Mouse (Mus musculus): ENCODE data around the gene Mrpl10. TPM values are rescaled to one million over a fixed set of nuclear protein-coding genes. Genes with fewer than 3 reads are reported as not detected.

The Mrpl10 gene
- polyA plus RNA-seq, 1 experiment from 2014 or later, result 71.0 TPM

GRCm38 (mm10) chr11:97038881-97039280, 2.5 kb upstream of the Mrpl10 start:
- Histone ChIP-seq H3K4me3 (ENCODE audit: low read depth, low read length) (no peak overlapping the region), H3K4me2 (no peak overlapping the region), H3K27me3 (ENCODE audit: control insufficient read depth, insufficient read depth, low read length) (no peaks in the 10 kb centered on the region), H3K27ac (ENCODE audit: low read depth, low read length) (no peak overlapping the region), H3K4me1 (ENCODE audit: control insufficient read depth, insufficient read depth, low read length) (peaks cover 10% of the 10 kb centered on the region; the same call in 1 of the 2 replicates), H3K9ac (ENCODE audit: low read length) (no peak overlapping the region), H3K36me3 (ENCODE audit: control insufficient read depth, insufficient read depth, low read length) (no peaks in the 10 kb centered on the region), H3K9me3 (ENCODE audit: control insufficient read depth, low read length) (no peaks in the 10 kb centered on the region)
- peak; percentile 59 for DNase-seq (ENCODE audit: low spot score, missing footprints)
- WGBS, result 73% methylated on average over 7 of the region's 7 CpGs
- no peak for ATAC-seq (ENCODE audit: low FRiP score)

- DNase-seq (ENCODE audit: low spot score, missing footprints) (peak; percentile 69), ATAC-seq (ENCODE audit: low FRiP score) (no peak)
- Histone ChIP-seq H3K27me3 (ENCODE audit: control insufficient read depth, insufficient read depth, low read length) (no peaks in the 10 kb centered on the region), H3K36me3 (ENCODE audit: control insufficient read depth, insufficient read depth, low read length) (0 out of 2 replicates have a peak, but pooled peaks cover 2% of the 10 kb centered on the region), H3K9ac (ENCODE audit: low read length) (no peak overlapping the region), H3K4me3 (ENCODE audit: low read depth, low read length) (peak overlapping the region; percentile 82), H3K4me1 (ENCODE audit: control insufficient read depth, insufficient read depth, low read length) (peaks cover 10% of the 10 kb centered on the region; the same call in 1 of the 2 replicates), H3K27ac (ENCODE audit: low read depth, low read length) (no peak overlapping the region), H3K9me3 (ENCODE audit: control insufficient read depth, low read length) (no peaks in the 10 kb centered on the region), H3K4me2 (peak overlapping the region; percentile 65)
- 55% methylated on average over 12 of the region's 12 CpGs for WGBS
Measured at GRCm38 (mm10) chr11:97040301-97041021, 899 bp upstream of the Mrpl10 start.

- Histone ChIP-seq H3K27ac (ENCODE audit: low read depth, low read length) (no peak overlapping the region), H3K27me3 (ENCODE audit: control insufficient read depth, insufficient read depth, low read length) (no peaks in the 10 kb centered on the region), H3K9ac (ENCODE audit: low read length) (no peak overlapping the region), H3K4me3 (ENCODE audit: low read depth, low read length) (no peak overlapping the region), H3K9me3 (ENCODE audit: control insufficient read depth, low read length) (no peaks in the 10 kb centered on the region), H3K4me2 (no peak overlapping the region), H3K36me3 (ENCODE audit: control insufficient read depth, insufficient read depth, low read length) (peaks cover 10% of the 10 kb centered on the region; the same call in 1 of the 2 replicates), H3K4me1 (ENCODE audit: control insufficient read depth, insufficient read depth, low read length) (peaks cover 10% of the 10 kb centered on the region; the same call in 1 of the 2 replicates)
- ATAC-seq (ENCODE audit: low FRiP score), result no peak
- WGBS, result 97% methylated on average over 8 of the region's 8 CpGs
- DNase-seq (ENCODE audit: low spot score, missing footprints), result no peak
Measured at GRCm38 (mm10) chr11:97044902-97045301, 3.5 kb downstream of the Mrpl10 start.

- H3K36me3 ChIP-seq (ENCODE audit: control insufficient read depth, insufficient read depth, low read length), result peaks cover 10% of the 10 kb centered on the region; the same call in 1 of the 2 replicates
- ATAC-seq (ENCODE audit: low FRiP score) (no peak), DNase-seq (ENCODE audit: low spot score, missing footprints) (no peak)
- no peak overlapping the region for H3K27ac ChIP-seq (ENCODE audit: low read depth, low read length)
- 80% methylated on average over 7 of the region's 7 CpGs for WGBS
- no peak overlapping the region for H3K4me2 ChIP-seq
- H3K4me1 ChIP-seq (ENCODE audit: control insufficient read depth, insufficient read depth, low read length), result peaks cover 7% of the 10 kb centered on the region; the same call in 1 of the 2 replicates
- H3K27me3 ChIP-seq (ENCODE audit: control insufficient read depth, insufficient read depth, low read length), result no peaks in the 10 kb centered on the region
- no peak overlapping the region for H3K4me3 ChIP-seq (ENCODE audit: low read depth, low read length)
- no peak overlapping the region for H3K9ac ChIP-seq (ENCODE audit: low read length)
- no peaks in the 10 kb centered on the region for H3K9me3 ChIP-seq (ENCODE audit: control insufficient read depth, low read length)
Measured at GRCm38 (mm10) chr11:97045861-97046260, 4.5 kb downstream of the Mrpl10 start.

GRCm38 (mm10) chr11:97048090-97048650, 6.8 kb downstream of the Mrpl10 start:
- Histone ChIP-seq H3K4me2 (no peak overlapping the region), H3K36me3 (ENCODE audit: control insufficient read depth, insufficient read depth, low read length) (peaks cover 10% of the 10 kb centered on the region; the same call in 1 of the 2 replicates), H3K27me3 (ENCODE audit: control insufficient read depth, insufficient read depth, low read length) (no peaks in the 10 kb centered on the region), H3K4me1 (ENCODE audit: control insufficient read depth, insufficient read depth, low read length) (peaks cover 13% of the 10 kb centered on the region), H3K9ac (ENCODE audit: low read length) (no peak overlapping the region), H3K9me3 (ENCODE audit: control insufficient read depth, low read length) (no peaks in the 10 kb centered on the region), H3K4me3 (ENCODE audit: low read depth, low read length) (no peak overlapping the region), H3K27ac (ENCODE audit: low read depth, low read length) (no peak overlapping the region)
- no peak for ATAC-seq (ENCODE audit: low FRiP score)
- DNase-seq (ENCODE audit: low spot score, missing footprints), result no peak
- 88% methylated on average over 8 of the region's 8 CpGs for WGBS

GRCm38 (mm10) chr11:97049492-97050085, 8.2 kb downstream of the Mrpl10 start:
- ATAC-seq (ENCODE audit: low FRiP score) (no peak), DNase-seq (ENCODE audit: low spot score, missing footprints) (no peak)
- no peak overlapping the region for H3K27ac ChIP-seq (ENCODE audit: low read depth, low read length)
- H3K9me3 ChIP-seq (ENCODE audit: control insufficient read depth, low read length), result no peaks in the 10 kb centered on the region
- no peak overlapping the region for H3K9ac ChIP-seq (ENCODE audit: low read length)
- H3K27me3 ChIP-seq (ENCODE audit: control insufficient read depth, insufficient read depth, low read length), result no peaks in the 10 kb centered on the region
- H3K4me1 ChIP-seq (ENCODE audit: control insufficient read depth, insufficient read depth, low read length), result peaks cover 13% of the 10 kb centered on the region
- no peak overlapping the region for H3K4me2 ChIP-seq
- peaks cover 11% of the 10 kb centered on the region; the same call in 1 of the 2 replicates for H3K36me3 ChIP-seq (ENCODE audit: control insufficient read depth, insufficient read depth, low read length)
- H3K4me3 ChIP-seq (ENCODE audit: low read depth, low read length), result no peak overlapping the region
- WGBS, result 82% methylated on average over 6 of the region's 6 CpGs

GRCm38 (mm10) chr11:97050216-97050943, 9.0 kb downstream of the Mrpl10 start, which contains the start of gene Osbpl7:
TSS of gene Osbpl7 (plus strand) at chr11:97050628.
- H3K36me3 ChIP-seq (ENCODE audit: control insufficient read depth, insufficient read depth, low read length), result peaks cover 11% of the 10 kb centered on the region; the same call in 1 of the 2 replicates
- ATAC-seq (ENCODE audit: low FRiP score) (peak; percentile 84), DNase-seq (ENCODE audit: low spot score, missing footprints) (peak; percentile 94)
- H3K4me2 ChIP-seq, result peak within 1 kb of the TSS; percentile 94
- peak within 1 kb of the TSS; percentile 65 for H3K4me3 ChIP-seq (ENCODE audit: low read depth, low read length)
- no peak within 1 kb of the TSS for H3K27ac ChIP-seq (ENCODE audit: low read depth, low read length)
- H3K9me3 ChIP-seq (ENCODE audit: control insufficient read depth, low read length), result no peaks in the 10 kb centered on the region
- H3K4me1 ChIP-seq (ENCODE audit: control insufficient read depth, insufficient read depth, low read length), result peaks cover 13% of the 10 kb centered on the region
- no peaks in the 10 kb centered on the region for H3K27me3 ChIP-seq (ENCODE audit: control insufficient read depth, insufficient read depth, low read length)
- H3K9ac ChIP-seq (ENCODE audit: low read length), result peak within 1 kb of the TSS; percentile 82
- 8% methylated on average over 18 of the region's 18 CpGs for WGBS

DNA sequence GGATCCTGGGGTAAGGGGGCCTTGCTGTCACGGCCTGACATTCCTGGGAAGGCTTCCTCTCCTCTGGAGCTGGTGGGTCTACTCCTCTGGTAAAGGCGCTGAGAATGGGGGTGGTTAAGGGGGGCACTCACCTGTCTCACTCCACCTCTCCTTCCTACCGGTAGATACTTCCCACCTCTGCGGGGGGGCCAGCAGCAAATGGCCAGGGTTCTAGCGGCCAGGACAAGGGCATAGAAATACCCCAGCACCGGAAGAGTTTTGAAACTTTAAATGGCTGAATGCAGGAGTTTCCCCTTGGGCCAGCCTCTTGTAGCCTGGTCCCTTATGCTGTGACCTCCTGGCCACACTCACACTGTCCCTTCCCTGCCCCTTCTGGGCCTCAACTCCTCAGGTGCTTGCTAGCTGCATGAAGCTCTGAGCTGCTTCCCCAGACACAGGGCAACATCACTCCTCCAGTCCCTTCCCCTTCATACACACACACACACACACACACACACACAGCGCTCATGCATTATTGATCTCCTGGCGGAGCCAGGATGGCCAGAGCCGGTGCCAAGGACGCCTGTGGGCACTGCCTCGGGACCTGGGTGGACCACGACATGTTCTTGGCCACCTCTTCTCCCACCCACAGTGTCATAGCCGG, 9.7 kb downstream of the Mrpl10 start:
- DNase-seq (ENCODE audit: low spot score, missing footprints) (peak; percentile 87), ATAC-seq (ENCODE audit: low FRiP score) (peak; percentile 17)
- H3K27me3 ChIP-seq (ENCODE audit: control insufficient read depth, insufficient read depth, low read length), result no peaks in the 10 kb centered on the region
- H3K9ac ChIP-seq (ENCODE audit: low read length), result peak overlapping the region; percentile 82
- peak overlapping the region; percentile 65 for H3K4me3 ChIP-seq (ENCODE audit: low read depth, low read length)
- peaks cover 13% of the 10 kb centered on the region for H3K4me1 ChIP-seq (ENCODE audit: control insufficient read depth, insufficient read depth, low read length)
- H3K27ac ChIP-seq (ENCODE audit: low read depth, low read length), result no peak overlapping the region
- H3K4me2 ChIP-seq, result peak overlapping the region; percentile 94
- H3K9me3 ChIP-seq (ENCODE audit: control insufficient read depth, low read length), result no peaks in the 10 kb centered on the region
- 34% methylated on average over 13 of the region's 13 CpGs for WGBS
- H3K36me3 ChIP-seq (ENCODE audit: control insufficient read depth, insufficient read depth, low read length), result peaks cover 13% of the 10 kb centered on the region; the same call in 1 of the 2 replicates

All from midbrain, embryonic 11.5 days (tissue).